Mouse (Mus musculus) c-Kit-negative CD71-positive TER-119-positive erythroid progenitor cells, embryonic 14.5 days (primary cell): ENCODE measurements around the gene Btbd3.

ENCODE experiments used
- DNase-seq: peaks from one replicate; pipeline ENCODE4 v3.0.0-alpha.2; 2013; ENCODE audit warnings: low read depth, low spot score

The Btbd3 gene

DNA sequence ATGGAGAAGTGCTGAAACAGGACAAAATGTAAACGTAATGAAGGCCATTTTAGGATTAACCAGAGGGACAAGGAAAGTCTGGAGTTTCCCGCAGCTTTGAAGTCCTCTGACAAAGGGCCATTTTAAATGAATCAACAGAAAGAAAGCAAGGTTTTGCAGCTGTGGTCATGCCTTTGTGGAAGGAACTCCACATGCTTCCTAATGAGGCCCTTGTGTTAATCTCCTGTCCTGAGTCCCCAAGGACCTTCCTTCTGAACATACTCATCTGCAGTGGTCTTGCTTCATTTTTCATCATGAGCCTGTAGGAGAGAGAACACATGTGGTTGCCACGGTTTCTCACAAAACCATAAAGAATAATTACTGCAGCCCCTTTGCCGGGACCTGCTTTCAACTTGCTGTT lies 275.6 kb downstream of the Btbd3 start:
- DNase-seq, result no peak

- DNase-seq, result no peak
These were observed 283.3 kb downstream of the Btbd3 start for GRCm38 (mm10) chr2:138539655-138540054.

GRCm38 (mm10) chr2:138548990-138549389 lies 292.6 kb downstream of the Btbd3 start:
- DNase-seq, result no peak

GRCm38 (mm10) chr2:138551516-138551915 lies 295.2 kb downstream of the Btbd3 start:
- DNase-seq, result no peak

- DNase-seq, result no peak
These were observed 298.9 kb downstream of the Btbd3 start for GRCm38 (mm10) chr2:138555106-138555862.

GRCm38 (mm10) chr2:138585930-138586329 lies 329.6 kb downstream of the Btbd3 start:
- DNase-seq, result no peak

GRCm38 (mm10) chr2:138587335-138587734 lies 331.0 kb downstream of the Btbd3 start:
- no peak for DNase-seq

GRCm38 (mm10) chr2:138587795-138588545 lies 331.6 kb downstream of the Btbd3 start:
- DNase-seq, result no peak

- no peak for DNase-seq
These were observed 332.7 kb downstream of the Btbd3 start for GRCm38 (mm10) chr2:138589105-138589504.

- DNase-seq, result no peak
These were observed 333.9 kb downstream of the Btbd3 start for GRCm38 (mm10) chr2:138590307-138590706.

DNA sequence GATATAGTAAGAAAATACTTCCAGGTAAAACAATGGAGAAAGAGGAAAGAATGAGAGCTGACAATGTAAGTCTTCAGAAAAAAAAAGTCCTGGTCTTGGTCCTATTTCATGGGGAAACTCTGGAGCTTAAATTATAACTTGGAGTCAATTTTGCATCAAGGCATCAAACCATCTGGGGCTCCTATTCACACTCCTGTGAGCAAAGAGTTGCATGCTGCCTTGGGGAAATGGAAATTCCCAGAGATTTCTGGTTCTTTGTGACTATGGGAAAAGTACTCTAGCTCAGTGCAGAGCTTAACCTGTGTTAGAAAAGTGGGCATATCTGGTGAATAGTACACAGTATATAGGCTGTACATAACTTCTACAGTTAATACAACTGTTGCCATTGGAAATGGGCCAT lies 356.0 kb downstream of the Btbd3 start:
- DNase-seq, result no peak

DNA sequence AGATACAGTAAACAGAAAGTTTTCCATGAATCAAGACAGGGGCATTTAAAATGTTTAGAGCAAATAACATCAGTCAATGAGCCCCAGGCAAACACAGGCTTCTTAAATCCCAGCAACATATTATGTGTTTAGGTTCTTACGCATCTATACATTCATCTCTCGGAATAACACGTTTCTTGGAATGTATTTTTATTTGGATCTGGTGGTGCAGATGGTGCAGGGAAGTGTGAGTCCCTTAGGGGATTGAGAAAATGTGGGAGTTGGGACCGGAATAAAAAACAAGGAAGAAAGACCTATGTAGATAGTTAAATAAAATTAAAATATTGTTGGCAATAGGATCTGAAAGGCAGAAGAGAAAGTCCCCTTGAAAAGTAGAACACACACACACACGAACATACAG lies 361.1 kb downstream of the Btbd3 start:
- DNase-seq, result no peak
